Mouse (Mus musculus): ENCODE data around the gene Cttn.

- TF ChIP-seq POLR2A (IDR thresholded peaks at IDR 0.05; ENCODE audit: borderline replicate concordance, extremely low read depth, low read depth, low read length) (no peak), CTCF (IDR thresholded peaks at IDR 0.05; ENCODE audit: insufficient read depth, low read length) (no peak)
Measured at GRCm38 (mm10) chr7:144449637-144450570, 20.9 kb downstream of the Cttn start.
